Mouse (Mus musculus): ENCODE measurements around the gene Hsd11b2. TPM values are rescaled to one million over a fixed set of nuclear protein-coding genes. Genes with fewer than 3 reads are reported as not detected.
A peak's percentile ranks its signal among the peaks of the same experiment; 100 is the strongest.
"Not testable (repeated sequence)": the region's sequence is repeated elsewhere in the genome, so short reads cannot be mapped to it uniquely, and the experiment has no call there.

Gene Hsd11b2
- polyA plus RNA-seq, 1 experiment, result 0.08 TPM

GRCm38 (mm10) chr8:105552824-105553223 is 34.3 kb downstream of the Hsd11b2 start:
- H3K27me3 ChIP-seq (ENCODE audit: control insufficient read depth, insufficient read depth, low read length), result no peaks in the 10 kb centered on the region
- peaks cover 13% of the 10 kb centered on the region for H3K4me1 ChIP-seq (ENCODE audit: control insufficient read depth, insufficient read depth, low read length)
- DNase-seq, result no peak
- TF ChIP-seq CTCF (IDR thresholded peaks at IDR 0.05; ENCODE audit: borderline replicate concordance, insufficient read depth, low read depth, low read length), result no peak
- TF ChIP-seq POLR2A (IDR thresholded peaks at IDR 0.05; ENCODE audit: borderline replicate concordance, insufficient read depth, low read length), result no peak
- no peak overlapping the region for H3K4me3 ChIP-seq (replicated peaks; ENCODE audit: insufficient read depth, low read depth, low read length)
- WGBS, result 15% methylated on average over 1 of the region's 1 CpGs
- no peak overlapping the region for H3K27ac ChIP-seq (ENCODE audit: insufficient read depth, low read length)

- H3K4me1 ChIP-seq (ENCODE audit: control insufficient read depth, insufficient read depth, low read length), result peaks cover 13% of the 10 kb centered on the region
- TF ChIP-seq CTCF (IDR thresholded peaks at IDR 0.05; ENCODE audit: borderline replicate concordance, insufficient read depth, low read depth, low read length), result peak; percentile 98
- no peak for TF ChIP-seq POLR2A (IDR thresholded peaks at IDR 0.05; ENCODE audit: borderline replicate concordance, insufficient read depth, low read length)
Observed at GRCm38 (mm10) chr8:105554087-105554486, 35.5 kb downstream of the Hsd11b2 start.

GRCm38 (mm10) chr8:105555230-105555629 is 36.7 kb downstream of the Hsd11b2 start:
- no peaks in the 10 kb centered on the region for H3K27me3 ChIP-seq (ENCODE audit: control insufficient read depth, insufficient read depth, low read length)
- TF ChIP-seq CTCF (IDR thresholded peaks at IDR 0.05; ENCODE audit: borderline replicate concordance, insufficient read depth, low read depth, low read length) (no peak), POLR2A (IDR thresholded peaks at IDR 0.05; ENCODE audit: borderline replicate concordance, insufficient read depth, low read length) (no peak)
- no peak overlapping the region for H3K4me3 ChIP-seq (replicated peaks; ENCODE audit: insufficient read depth, low read depth, low read length)
- H3K4me1 ChIP-seq (ENCODE audit: control insufficient read depth, insufficient read depth, low read length), result peaks cover 6% of the 10 kb centered on the region; the same call in 1 of the 2 replicates
- H3K27ac ChIP-seq (ENCODE audit: insufficient read depth, low read length), result no peak overlapping the region
- 74% methylated on average over 3 of the region's 3 CpGs for WGBS
- DNase-seq, result no peak

More at GRCm38 (mm10) chr8:105554087-105554486, 35.5 kb downstream of the Hsd11b2 start:
- DNase-seq, result peak; percentile 72 to 78
- H3K27ac ChIP-seq (ENCODE audit: insufficient read depth, low read length), result no peak overlapping the region
- H3K4me3 ChIP-seq (replicated peaks; ENCODE audit: insufficient read depth, low read depth, low read length), result no peak overlapping the region
- no peaks in the 10 kb centered on the region for H3K27me3 ChIP-seq (ENCODE audit: control insufficient read depth, insufficient read depth, low read length)

GRCm38 (mm10) chr8:105562863-105563262 is 44.3 kb downstream of the Hsd11b2 start:
- Histone ChIP-seq H3K4me1 (ENCODE audit: control insufficient read depth, insufficient read depth, low read length) (peaks cover 12% of the 10 kb centered on the region), H3K27ac (ENCODE audit: insufficient read depth, low read length) (no peak overlapping the region), H3K27me3 (ENCODE audit: control insufficient read depth, insufficient read depth, low read length) (no peaks in the 10 kb centered on the region), H3K4me3 (replicated peaks; ENCODE audit: insufficient read depth, low read depth, low read length) (no peak overlapping the region)
- TF ChIP-seq CTCF (IDR thresholded peaks at IDR 0.05; ENCODE audit: borderline replicate concordance, insufficient read depth, low read depth, low read length) (no peak), POLR2A (IDR thresholded peaks at IDR 0.05; ENCODE audit: borderline replicate concordance, insufficient read depth, low read length) (no peak)
- DNase-seq, result no peak
- WGBS, result 53% methylated on average over 3 of the region's 3 CpGs

GRCm38 (mm10) chr8:105563871-105564270 is 45.3 kb downstream of the Hsd11b2 start:
- WGBS, result 82% methylated on average over 1 of the region's 1 CpGs
- Histone ChIP-seq H3K4me3 (replicated peaks; ENCODE audit: insufficient read depth, low read depth, low read length) (no peak overlapping the region), H3K27ac (ENCODE audit: insufficient read depth, low read length) (no peak overlapping the region), H3K27me3 (ENCODE audit: control insufficient read depth, insufficient read depth, low read length) (no peaks in the 10 kb centered on the region), H3K4me1 (ENCODE audit: control insufficient read depth, insufficient read depth, low read length) (peaks cover 12% of the 10 kb centered on the region)
- TF ChIP-seq POLR2A (IDR thresholded peaks at IDR 0.05; ENCODE audit: borderline replicate concordance, insufficient read depth, low read length), result no peak
- no peak for TF ChIP-seq CTCF (IDR thresholded peaks at IDR 0.05; ENCODE audit: borderline replicate concordance, insufficient read depth, low read depth, low read length)
- DNase-seq, result no peak

- 45% methylated on average over 9 of the region's 9 CpGs for WGBS
- peak overlapping the region; percentile 76 for H3K4me3 ChIP-seq (replicated peaks; ENCODE audit: insufficient read depth, low read depth, low read length)
- DNase-seq; H3K27ac ChIP-seq (ENCODE audit: insufficient read depth, low read length); H3K27me3 ChIP-seq (ENCODE audit: control insufficient read depth, insufficient read depth, low read length): not testable (repeated sequence)
- H3K4me1 ChIP-seq (ENCODE audit: control insufficient read depth, insufficient read depth, low read length), result peaks cover 12% of the 10 kb centered on the region
Observed at GRCm38 (mm10) chr8:105564573-105565229, 46.1 kb downstream of the Hsd11b2 start.

- Histone ChIP-seq H3K4me1 (ENCODE audit: control insufficient read depth, insufficient read depth, low read length) (peaks cover 7% of the 10 kb centered on the region), H3K27me3 (ENCODE audit: control insufficient read depth, insufficient read depth, low read length) (no peaks in the 10 kb centered on the region), H3K27ac (ENCODE audit: insufficient read depth, low read length) (peak overlapping the region; percentile 37), H3K4me3 (replicated peaks; ENCODE audit: insufficient read depth, low read depth, low read length) (peak overlapping the region; percentile 76)
- no peak for DNase-seq
- under 1% methylated on average over 31 of the region's 31 CpGs for WGBS
- no peak for TF ChIP-seq POLR2A (IDR thresholded peaks at IDR 0.05; ENCODE audit: borderline replicate concordance, insufficient read depth, low read length)
- no peak for TF ChIP-seq CTCF (IDR thresholded peaks at IDR 0.05; ENCODE audit: borderline replicate concordance, insufficient read depth, low read depth, low read length)
Observed at GRCm38 (mm10) chr8:105565401-105565881, 46.9 kb downstream of the Hsd11b2 start.

- H3K4me1 ChIP-seq (ENCODE audit: control insufficient read depth, insufficient read depth, low read length), result peaks cover 7% of the 10 kb centered on the region
- peak within 1 kb of the TSS; percentile 76 for H3K4me3 ChIP-seq (replicated peaks; ENCODE audit: insufficient read depth, low read depth, low read length)
- peak within 1 kb of the TSS; percentile 37 for H3K27ac ChIP-seq (ENCODE audit: insufficient read depth, low read length)
- DNase-seq, result peak; percentile 99 to 100
- TF ChIP-seq POLR2A (IDR thresholded peaks at IDR 0.05; ENCODE audit: borderline replicate concordance, insufficient read depth, low read length), result peak; percentile 55
- TF ChIP-seq CTCF (IDR thresholded peaks at IDR 0.05; ENCODE audit: borderline replicate concordance, insufficient read depth, low read depth, low read length), result peak; percentile 82
- WGBS, result 2% methylated on average over 51 of the region's 53 CpGs
- no peaks in the 10 kb centered on the region for H3K27me3 ChIP-seq (ENCODE audit: control insufficient read depth, insufficient read depth, low read length)
Observed at GRCm38 (mm10) chr8:105565952-105566702, 47.6 kb downstream of the Hsd11b2 start, which contains the start of gene Atp6v0d1. TSS of gene Atp6v0d1 (minus strand) at chr8:105566047.

All from cerebellum, adult 2 months (tissue).